Mouse (Mus musculus): ENCODE results near the gene Arfip1. TPM values are rescaled to one million over a fixed set of nuclear protein-coding genes. Genes with fewer than 3 reads are reported as not detected.

The Arfip1 gene
- polyA plus RNA-seq, 1 experiment, result not detected

- 83% methylated on average over 4 of the region's 4 CpGs for WGBS
- no peak overlapping the region for H3K27ac ChIP-seq (ENCODE audit: insufficient read depth, low read depth, low read length)
- peaks cover 11% of the 10 kb centered on the region for H3K4me1 ChIP-seq (ENCODE audit: control insufficient read depth, insufficient read depth, low read length)
- TF ChIP-seq POLR2A (IDR thresholded peaks at IDR 0.05; ENCODE audit: insufficient read depth, low read depth, low read length) (no peak), CTCF (IDR thresholded peaks at IDR 0.05; ENCODE audit: insufficient read depth, low read depth, low read length) (no peak)
- H3K4me3 ChIP-seq (ENCODE audit: insufficient read depth, low read depth, low read length), result no peak overlapping the region
Measured at GRCm38 (mm10) chr3:84461687-84462086, 120.7 kb downstream of the Arfip1 start.

- H3K4me3 ChIP-seq (ENCODE audit: insufficient read depth, low read depth, low read length), result no peak overlapping the region
- H3K27ac ChIP-seq (ENCODE audit: insufficient read depth, low read depth, low read length), result no peak overlapping the region
- peaks cover 11% of the 10 kb centered on the region for H3K4me1 ChIP-seq (ENCODE audit: control insufficient read depth, insufficient read depth, low read length)
- TF ChIP-seq POLR2A (IDR thresholded peaks at IDR 0.05; ENCODE audit: insufficient read depth, low read depth, low read length) (no peak), CTCF (IDR thresholded peaks at IDR 0.05; ENCODE audit: insufficient read depth, low read depth, low read length) (no peak)
- WGBS, result 70% methylated on average over 12 of the region's 12 CpGs
Measured at GRCm38 (mm10) chr3:84460952-84461351, 121.5 kb downstream of the Arfip1 start.

- H3K27ac ChIP-seq (ENCODE audit: insufficient read depth, low read depth, low read length), result no peak overlapping the region
- TF ChIP-seq CTCF (IDR thresholded peaks at IDR 0.05; ENCODE audit: insufficient read depth, low read depth, low read length) (no peak), POLR2A (IDR thresholded peaks at IDR 0.05; ENCODE audit: insufficient read depth, low read depth, low read length) (no peak)
- 76% methylated on average over 3 of the region's 3 CpGs for WGBS
- peaks cover 11% of the 10 kb centered on the region for H3K4me1 ChIP-seq (ENCODE audit: control insufficient read depth, insufficient read depth, low read length)
- no peak overlapping the region for H3K4me3 ChIP-seq (ENCODE audit: insufficient read depth, low read depth, low read length)
Measured at GRCm38 (mm10) chr3:84460499-84460898, 121.9 kb downstream of the Arfip1 start.

GRCm38 (mm10) chr3:84455733-84456417 is 126.5 kb downstream of the Arfip1 start:
- no peak overlapping the region for H3K4me3 ChIP-seq (ENCODE audit: insufficient read depth, low read depth, low read length)
- TF ChIP-seq POLR2A (IDR thresholded peaks at IDR 0.05; ENCODE audit: insufficient read depth, low read depth, low read length) (no peak), CTCF (IDR thresholded peaks at IDR 0.05; ENCODE audit: insufficient read depth, low read depth, low read length) (no peak)
- WGBS, result 89% methylated on average over 12 of the region's 12 CpGs
- peaks cover 18% of the 10 kb centered on the region for H3K4me1 ChIP-seq (ENCODE audit: control insufficient read depth, insufficient read depth, low read length)
- no peak overlapping the region for H3K27ac ChIP-seq (ENCODE audit: insufficient read depth, low read depth, low read length)

- TF ChIP-seq CTCF (IDR thresholded peaks at IDR 0.05; ENCODE audit: insufficient read depth, low read depth, low read length) (no peak), POLR2A (IDR thresholded peaks at IDR 0.05; ENCODE audit: insufficient read depth, low read depth, low read length) (no peak)
- H3K4me1 ChIP-seq (ENCODE audit: control insufficient read depth, insufficient read depth, low read length), result peaks cover 21% of the 10 kb centered on the region
- H3K27ac ChIP-seq (ENCODE audit: insufficient read depth, low read depth, low read length), result no peak overlapping the region
- WGBS, result 47% methylated on average over 3 of the region's 3 CpGs
- no peak overlapping the region for H3K4me3 ChIP-seq (ENCODE audit: insufficient read depth, low read depth, low read length)
Measured at GRCm38 (mm10) chr3:84450651-84451050, 131.8 kb downstream of the Arfip1 start.

GRCm38 (mm10) chr3:84449015-84449414 is 133.4 kb downstream of the Arfip1 start:
- Histone ChIP-seq H3K27ac (ENCODE audit: insufficient read depth, low read depth, low read length) (no peak overlapping the region), H3K4me1 (ENCODE audit: control insufficient read depth, insufficient read depth, low read length) (peaks cover 21% of the 10 kb centered on the region), H3K4me3 (ENCODE audit: insufficient read depth, low read depth, low read length) (no peak overlapping the region)
- 88% methylated on average over 9 of the region's 9 CpGs for WGBS
- TF ChIP-seq CTCF (IDR thresholded peaks at IDR 0.05; ENCODE audit: insufficient read depth, low read depth, low read length) (no peak), POLR2A (IDR thresholded peaks at IDR 0.05; ENCODE audit: insufficient read depth, low read depth, low read length) (no peak)

GRCm38 (mm10) chr3:84447803-84448202 is 134.6 kb downstream of the Arfip1 start:
- TF ChIP-seq CTCF (IDR thresholded peaks at IDR 0.05; ENCODE audit: insufficient read depth, low read depth, low read length) (no peak), POLR2A (IDR thresholded peaks at IDR 0.05; ENCODE audit: insufficient read depth, low read depth, low read length) (no peak)
- Histone ChIP-seq H3K4me3 (ENCODE audit: insufficient read depth, low read depth, low read length) (no peak overlapping the region), H3K27ac (ENCODE audit: insufficient read depth, low read depth, low read length) (no peak overlapping the region), H3K4me1 (ENCODE audit: control insufficient read depth, insufficient read depth, low read length) (peaks cover 18% of the 10 kb centered on the region)
- WGBS, result 86% methylated on average over 5 of the region's 5 CpGs

Other genes with a start within 250 kb of the Arfip1 start
- gene Fhdc1, start 102.2 kb downstream of the Arfip1 start, polyA plus RNA-seq (2012; ENCODE audit: insufficient read depth, insufficient read length, low replicate concordance, missing spikeins), result not detected in 2 replicates
- gene Tigd4, start 10.9 kb upstream of the Arfip1 start, polyA plus RNA-seq (2012; ENCODE audit: insufficient read depth, insufficient read length, low replicate concordance, missing spikeins), result not detected in 2 replicates
- not detected in 2 replicates for gene Tmem154, start 83.6 kb upstream of the Arfip1 start, polyA plus RNA-seq (2012; ENCODE audit: insufficient read depth, insufficient read length, low replicate concordance, missing spikeins)
- 113 TPM in 1 of 2 replicates, not detected in the other for gene Fbxw7, start 232.6 kb upstream of the Arfip1 start, polyA plus RNA-seq (2012; ENCODE audit: insufficient read depth, insufficient read length, low replicate concordance, missing spikeins)